Mouse (Mus musculus) embryonic facial prominence, embryonic 12.5 days (tissue): Measurements from ENCODE around the gene Kcnh4. TPM values are rescaled to one million over a fixed set of nuclear protein-coding genes. Genes with fewer than 3 reads are reported as not detected.
A peak's percentile ranks its signal among the peaks of the same experiment; 100 is the strongest.

ENCODE experiments used
- ATAC-seq: fragments of 200-750 bp; cut with Nextera tagmentation; 2 replicates; pipeline ENCODE4 v1.8.0; 2017; ENCODE audit not compliant: insufficient number of reproducible peaks, insufficient read depth, low FRiP score, low TSS enrichment
- H3K27ac ChIP-seq: fragments of 300-500 bp; sonication (generic); 2 replicates; pipeline ENCODE4 v1.5.1; 2016; ENCODE audit warnings: mild to moderate bottlenecking
- H3K27me3 ChIP-seq: fragments of 300-500 bp; sonication (generic); 2 replicates; pipeline ENCODE4 v1.6.1; 2016; ENCODE audit warnings: mild to moderate bottlenecking, moderate library complexity
- H3K36me3 ChIP-seq: fragments of 300-500 bp; sonication (generic); 2 replicates; pipeline ENCODE4 v1.6.1; 2016; ENCODE audit warnings: mild to moderate bottlenecking
- H3K4me1 ChIP-seq: fragments of 300-500 bp; sonication (generic); 2 replicates; pipeline ENCODE4 v1.6.1; 2016
- H3K4me2 ChIP-seq: fragments of 300-500 bp; sonication (generic); replicated peaks from 2 replicates; pipeline ENCODE4 v1.6.1; 2016; ENCODE audit warnings: mild to moderate bottlenecking, moderate library complexity
- H3K4me3 ChIP-seq: fragments of 300-500 bp; sonication (generic); 2 replicates; pipeline ENCODE4 v1.5.1; 2016; ENCODE audit warnings: mild to moderate bottlenecking
- H3K9ac ChIP-seq: fragments of 300-500 bp; sonication (generic); 2 replicates; pipeline ENCODE4 v1.6.1; 2016; ENCODE audit warnings: mild to moderate bottlenecking, moderate library complexity
- H3K9me3 ChIP-seq: fragments of 300-500 bp; sonication (generic); 2 replicates; pipeline ENCODE4 v1.6.1; 2016; ENCODE audit warnings: mild to moderate bottlenecking, moderate library complexity
- WGBS: fragments of 180-500 bp; shearing (Covaris S2); methylation state at CpG from one replicate; pipeline ENCODE4 v1.1.7; 2016; 5-methylcytosine and 5-hydroxymethylcytosine counted together
- polyA plus RNA-seq: library from polyadenylated mRNA; unstranded; fragments of >200 nt; fragmentation: Nextera tagmentation; extraction: Ambion mirVana; gene quantifications from 2 replicates; pipeline ENCODE4 v1.2.1, GENCODE M21; 2016

The Kcnh4 gene
- polyA plus RNA-seq, 1 experiment from 2014 or later = 0.46 TPM

DNA sequence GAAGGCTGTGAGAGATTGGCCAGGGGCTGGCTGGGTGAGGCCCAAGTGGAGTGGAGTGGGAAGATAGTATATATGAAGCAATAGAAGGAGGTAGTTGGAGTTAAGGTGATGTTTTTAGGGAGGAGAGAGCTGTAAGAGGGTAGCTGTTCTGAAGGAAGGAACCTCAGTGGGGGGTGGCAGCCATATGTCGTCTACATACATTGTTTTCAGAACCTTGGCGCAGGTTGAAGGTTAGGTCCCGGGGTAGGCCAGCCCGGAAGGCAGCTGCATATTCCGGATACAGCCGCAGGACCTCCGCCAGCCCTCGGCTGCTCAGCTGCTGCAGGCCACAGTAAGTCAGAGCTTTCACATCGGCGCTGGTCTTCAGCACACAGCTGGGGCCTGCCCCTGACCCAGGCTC lies 13.2 kb downstream of the Kcnh4 start:
- no peak overlapping the region for H3K4me2 ChIP-seq
- WGBS = 83% methylated on average over 10 of the region's 10 CpGs
- H3K27ac ChIP-seq = no peak overlapping the region
- peaks cover 11% of the 10 kb centered on the region for H3K27me3 ChIP-seq
- no peaks in the 10 kb centered on the region for H3K4me1 ChIP-seq
- no peaks in the 10 kb centered on the region for H3K36me3 ChIP-seq
- ATAC-seq = no peak
- H3K9me3 ChIP-seq = no peaks in the 10 kb centered on the region
- H3K4me3 ChIP-seq = no peak overlapping the region
- H3K9ac ChIP-seq = no peak overlapping the region

DNA sequence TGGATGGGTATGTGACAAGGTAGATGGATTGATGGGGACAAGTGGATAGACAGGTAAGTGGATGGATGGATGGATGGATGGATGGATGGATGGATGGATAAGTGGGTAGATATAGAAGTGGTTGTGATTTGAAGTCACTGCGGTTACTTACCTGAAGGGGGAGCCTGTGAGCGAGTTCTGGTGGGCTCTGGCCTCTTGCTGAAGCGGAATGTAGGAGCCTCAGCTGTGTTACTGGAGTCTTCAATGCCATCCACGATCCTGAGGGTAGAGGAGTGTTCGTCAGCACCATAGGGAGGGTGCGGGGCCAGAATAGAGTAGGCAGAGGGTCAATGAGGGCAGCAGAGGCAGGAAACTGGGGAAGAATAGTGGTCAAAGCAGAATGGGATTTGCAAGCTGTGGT lies 14.7 kb downstream of the Kcnh4 start:
- 16% methylated on average over 6 of the region's 6 CpGs for WGBS
- H3K4me1 ChIP-seq = no peaks in the 10 kb centered on the region
- H3K9me3 ChIP-seq = no peaks in the 10 kb centered on the region
- no peak overlapping the region for H3K9ac ChIP-seq
- peaks cover 11% of the 10 kb centered on the region for H3K27me3 ChIP-seq
- H3K4me2 ChIP-seq = no peak overlapping the region
- H3K36me3 ChIP-seq = no peaks in the 10 kb centered on the region
- no peak for ATAC-seq
- no peak overlapping the region for H3K27ac ChIP-seq
- no peak overlapping the region for H3K4me3 ChIP-seq

- Histone ChIP-seq H3K36me3 (no peaks in the 10 kb centered on the region), H3K4me2 (no peak overlapping the region), H3K4me3 (no peak overlapping the region), H3K4me1 (peaks cover 9% of the 10 kb centered on the region), H3K27ac (no peak overlapping the region), H3K9ac (no peak overlapping the region), H3K9me3 (no peaks in the 10 kb centered on the region), H3K27me3 (no peaks in the 10 kb centered on the region)
- ATAC-seq = no peak
- WGBS = 63% methylated on average over 6 of the region's 6 CpGs
These were observed 18.4 kb downstream of the Kcnh4 start for GRCm38 (mm10) chr11:100741348-100741747.

DNA sequence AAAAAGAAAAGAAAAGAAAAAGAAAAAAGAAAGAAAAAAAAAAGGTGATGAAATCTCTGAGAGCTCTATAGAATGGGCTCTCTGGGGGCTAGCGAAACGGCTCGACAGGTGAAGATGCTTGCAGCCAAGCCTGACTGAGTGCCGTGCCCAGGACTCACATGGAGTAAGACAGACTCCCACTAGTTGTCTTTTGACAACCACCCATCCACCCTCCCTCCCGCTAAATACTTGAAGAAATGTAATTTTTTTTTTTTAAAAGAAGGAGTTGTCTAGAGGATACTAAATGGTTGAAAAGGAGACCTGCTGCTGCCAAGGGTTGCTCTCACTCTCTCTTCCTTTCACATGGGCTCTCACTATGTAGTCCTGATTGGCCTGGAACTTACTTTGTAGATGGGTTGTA lies 21.0 kb downstream of the Kcnh4 start:
- Histone ChIP-seq H3K4me2 (peak overlapping the region; percentile 84), H3K4me3 (peak overlapping the region; percentile 87), H3K9ac (no peak overlapping the region; the same call in 1 of the 2 replicates), H3K9me3 (no peaks in the 10 kb centered on the region), H3K36me3 (no peaks in the 10 kb centered on the region), H3K4me1 (peaks cover 14% of the 10 kb centered on the region), H3K27me3 (no peaks in the 10 kb centered on the region), H3K27ac (no peak overlapping the region)
- no peak for ATAC-seq
- whole genome bisulfite sequencing = 20% methylated on average over 5 of the region's 5 CpGs

DNA sequence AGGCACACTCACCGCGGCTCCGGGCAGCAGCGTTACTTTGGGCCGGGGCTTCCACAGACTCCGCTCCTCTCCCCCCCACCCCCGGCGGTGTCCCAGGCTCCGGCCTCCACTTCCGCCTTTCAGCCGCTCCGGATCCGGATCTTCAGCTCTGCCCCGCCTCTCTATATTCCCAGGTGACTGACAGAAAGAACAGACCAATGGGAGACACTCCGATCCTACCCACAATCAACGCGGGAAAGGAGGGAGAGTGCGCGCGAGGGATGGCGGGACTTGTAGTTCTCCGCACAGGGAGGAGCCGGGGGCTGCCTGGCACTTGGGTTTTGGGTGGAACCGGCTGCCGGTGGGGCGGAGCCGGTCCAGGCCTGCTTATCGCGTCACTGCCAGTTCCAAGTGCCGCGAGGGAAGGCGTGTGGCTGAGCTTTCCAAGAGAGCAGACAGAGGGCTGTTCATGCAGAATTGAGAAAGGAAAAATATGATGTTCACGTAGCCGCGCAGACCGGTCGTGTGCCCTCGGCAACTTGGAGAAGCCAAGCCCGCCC lies 21.6 kb downstream of the Kcnh4 start, which contains the start of gene Rab5c:
TSS of gene Rab5c (minus strand) at position 150 of the 539 bp plus-strand sequence.
- H3K36me3 ChIP-seq = no peaks in the 10 kb centered on the region; the same call in 1 of the 2 replicates
- peak within 1 kb of the TSS; percentile 87 for H3K4me3 ChIP-seq
- WGBS = under 1% methylated on average over 39 of the region's 39 CpGs
- H3K27ac ChIP-seq = peak within 1 kb of the TSS; percentile 42; the same call in 1 of the 2 replicates
- peak; percentile 99 for ATAC-seq
- no peaks in the 10 kb centered on the region for H3K27me3 ChIP-seq
- peak within 1 kb of the TSS; percentile 84 for H3K4me2 ChIP-seq
- peak within 1 kb of the TSS; percentile 85 for H3K9ac ChIP-seq
- H3K4me1 ChIP-seq = peaks cover 14% of the 10 kb centered on the region
- no peaks in the 10 kb centered on the region for H3K9me3 ChIP-seq

- Histone ChIP-seq H3K36me3 (no peaks in the 10 kb centered on the region; the same call in 1 of the 2 replicates), H3K9me3 (no peaks in the 10 kb centered on the region), H3K27ac (0 out of 2 replicates have a peak overlapping the region, but pooled peaks have one; percentile 42), H3K4me2 (peak overlapping the region; percentile 84), H3K4me1 (peaks cover 14% of the 10 kb centered on the region), H3K27me3 (no peaks in the 10 kb centered on the region), H3K4me3 (peak overlapping the region; percentile 87), H3K9ac (peak overlapping the region; percentile 85)
- ATAC-seq = no peak
- WGBS = under 1% methylated on average over 13 of the region's 13 CpGs
These were observed 22.5 kb downstream of the Kcnh4 start for GRCm38 (mm10) chr11:100737105-100737733.

GRCm38 (mm10) chr11:100736746-100737080 lies 23.0 kb downstream of the Kcnh4 start:
- Histone ChIP-seq H3K4me2 (peak overlapping the region; percentile 84), H3K27ac (no peak overlapping the region), H3K36me3 (no peaks in the 10 kb centered on the region; the same call in 1 of the 2 replicates), H3K9me3 (no peaks in the 10 kb centered on the region), H3K4me1 (peaks cover 14% of the 10 kb centered on the region), H3K27me3 (no peaks in the 10 kb centered on the region), H3K9ac (peak overlapping the region; percentile 85; the same call in 1 of the 2 replicates), H3K4me3 (peak overlapping the region; percentile 87)
- no peak for ATAC-seq
- 76% methylated on average over 4 of the region's 4 CpGs for WGBS

GRCm38 (mm10) chr11:100735954-100736745 lies 23.6 kb downstream of the Kcnh4 start:
- no peaks in the 10 kb centered on the region for H3K27me3 ChIP-seq
- ATAC-seq = no peak
- no peak overlapping the region for H3K27ac ChIP-seq
- no peaks in the 10 kb centered on the region; the same call in 1 of the 2 replicates for H3K36me3 ChIP-seq
- peak overlapping the region; percentile 84; the same call in 1 of the 2 replicates for H3K4me2 ChIP-seq
- 83% methylated on average over 14 of the region's 14 CpGs for WGBS
- peaks cover 14% of the 10 kb centered on the region for H3K4me1 ChIP-seq
- no peak overlapping the region; the same call in 1 of the 2 replicates for H3K4me3 ChIP-seq
- no peaks in the 10 kb centered on the region for H3K9me3 ChIP-seq
- H3K9ac ChIP-seq = no peak overlapping the region

- Histone ChIP-seq H3K4me3 (no peak overlapping the region), H3K27ac (no peak overlapping the region), H3K9me3 (no peaks in the 10 kb centered on the region), H3K4me2 (no peak overlapping the region), H3K36me3 (no peaks in the 10 kb centered on the region; the same call in 1 of the 2 replicates), H3K27me3 (no peaks in the 10 kb centered on the region), H3K4me1 (peaks cover 14% of the 10 kb centered on the region), H3K9ac (no peak overlapping the region)
- WGBS = 88% methylated on average over 9 of the region's 9 CpGs
- ATAC-seq = no peak
These were observed 24.4 kb downstream of the Kcnh4 start for GRCm38 (mm10) chr11:100735134-100735865.

GRCm38 (mm10) chr11:100730477-100731205 lies 29.1 kb downstream of the Kcnh4 start:
- no peaks in the 10 kb centered on the region for H3K27me3 ChIP-seq
- no peak overlapping the region for H3K27ac ChIP-seq
- H3K4me3 ChIP-seq = no peak overlapping the region
- H3K9ac ChIP-seq = no peak overlapping the region
- peaks cover 16% of the 10 kb centered on the region for H3K36me3 ChIP-seq
- H3K9me3 ChIP-seq = no peaks in the 10 kb centered on the region
- no peak overlapping the region for H3K4me2 ChIP-seq
- WGBS = 80% methylated on average over 6 of the region's 6 CpGs
- no peak for ATAC-seq
- H3K4me1 ChIP-seq = no peaks in the 10 kb centered on the region

- Histone ChIP-seq H3K27me3 (no peaks in the 10 kb centered on the region), H3K4me1 (peaks cover 5% of the 10 kb centered on the region), H3K4me3 (no peak overlapping the region), H3K9me3 (no peaks in the 10 kb centered on the region), H3K4me2 (no peak overlapping the region), H3K27ac (no peak overlapping the region), H3K9ac (no peak overlapping the region), H3K36me3 (peaks cover 16% of the 10 kb centered on the region)
- ATAC-seq = no peak
- WGBS = 92% methylated on average over 4 of the region's 4 CpGs
These were observed 29.8 kb downstream of the Kcnh4 start for GRCm38 (mm10) chr11:100729976-100730375.
